Mouse (Mus musculus) frontal cortex, adult 2 months (tissue): Measurements from ENCODE around the gene Fam186a. TPM values are rescaled to one million over a fixed set of nuclear protein-coding genes. Genes with fewer than 3 reads are reported as not detected.
A peak's percentile ranks its signal among the peaks of the same experiment; 100 is the strongest.
"Not testable (repeated sequence)": the region's sequence is repeated elsewhere in the genome, so short reads cannot be mapped to it uniquely, and the experiment has no call there.

Experiments
- DNase-seq, 2 experiments: peaks; one replicate each; pipeline ENCODE4 v3.0.0; 2022; ENCODE audit warnings: low spot score in 1 of 2; ENCODE audit errors: extremely low spot score in 1 of 2
- polyA plus RNA-seq: library from polyadenylated mRNA; depleted of rRNA; stranded (reverse); fragments of >200 nt; gene quantifications from 2 replicates; pipeline ENCODE4 v1.2.3, GENCODE M21; 2012

Gene Fam186a
- polyA plus RNA-seq, 1 experiment, result 0.04 TPM

DNA sequence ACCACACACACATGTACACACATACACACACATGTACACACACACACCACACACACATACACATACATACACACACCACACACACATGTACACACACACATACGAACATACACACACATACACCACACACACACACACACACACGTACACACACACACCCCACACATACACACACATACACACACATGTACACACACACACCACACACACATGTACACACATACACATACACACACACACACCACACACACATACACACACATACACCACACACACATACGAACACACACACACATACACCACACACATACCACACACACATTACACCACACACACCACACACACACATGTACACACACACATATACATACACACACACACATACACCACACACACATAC is 30.2 kb downstream of the Fam186a start:
- no peak for DNase-seq

DNA sequence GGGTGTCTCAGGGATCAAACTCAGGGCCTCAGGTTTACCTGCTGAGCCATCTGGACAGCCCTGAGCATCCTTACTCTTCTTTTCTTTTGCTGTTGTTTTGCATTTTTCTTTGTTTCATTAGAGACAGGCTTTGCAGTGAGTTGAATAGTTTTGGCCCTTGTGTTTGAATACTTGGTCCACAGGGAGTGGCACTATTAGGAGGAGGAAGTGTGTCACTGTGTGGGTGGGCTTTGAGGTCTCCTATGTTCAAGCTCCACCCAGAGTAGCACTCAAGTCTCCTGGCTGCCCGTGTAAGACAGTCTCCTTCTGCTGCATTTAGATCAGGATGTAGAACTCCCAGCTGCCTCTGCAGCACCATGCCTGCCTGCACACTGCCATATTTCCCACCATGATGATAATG is 32.4 kb downstream of the Fam186a start:
- DNase-seq, result no peak

DNA sequence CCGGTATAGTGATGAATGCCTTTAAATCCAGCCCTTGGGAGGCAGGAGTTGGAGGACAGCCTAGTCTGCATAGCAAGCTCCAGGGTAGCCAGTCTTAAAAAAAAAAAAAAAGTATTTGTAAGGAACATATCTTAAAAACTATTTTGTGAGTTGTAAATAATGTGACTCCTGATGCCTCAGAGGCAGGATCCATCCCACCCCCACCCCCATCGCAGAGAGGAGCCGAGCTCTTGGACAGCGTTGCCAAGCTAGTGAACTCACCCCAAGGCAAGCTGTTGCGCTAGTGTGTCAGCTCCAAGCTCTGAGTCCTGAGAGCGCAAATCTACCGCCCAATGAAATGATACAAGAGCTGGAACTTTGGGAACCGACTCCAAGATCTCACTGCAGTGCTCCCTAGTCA is 35.6 kb downstream of the Fam186a start:
- DNase-seq, result no peak

DNA sequence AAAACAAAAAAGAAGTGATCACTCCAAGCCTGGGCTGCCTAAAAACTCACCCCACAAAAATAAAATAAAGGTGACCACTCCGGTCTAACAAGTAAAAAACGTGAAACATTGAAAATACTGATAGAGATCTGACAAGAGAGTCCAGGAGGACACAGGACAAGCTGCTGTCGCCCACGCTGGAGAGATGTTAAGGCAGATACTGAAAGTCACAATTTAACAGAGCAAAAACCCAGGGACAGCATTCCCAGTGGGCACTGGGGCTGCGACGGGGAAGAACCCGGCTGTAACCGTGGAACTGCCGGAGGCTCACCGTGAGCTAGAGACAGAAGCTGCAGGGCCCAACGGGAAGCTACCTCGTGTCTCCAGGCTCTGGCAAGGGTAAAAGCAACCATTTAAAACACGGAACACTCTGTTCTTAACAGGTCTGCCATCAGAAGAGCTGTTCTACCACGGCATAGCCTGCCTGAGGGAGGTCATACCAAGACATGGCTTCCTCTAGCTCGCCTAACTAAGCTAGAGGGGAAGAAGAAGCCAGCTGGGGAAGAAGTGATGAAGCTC is 47.2 kb downstream of the Fam186a start:
- DNase-seq, result no peak

DNA sequence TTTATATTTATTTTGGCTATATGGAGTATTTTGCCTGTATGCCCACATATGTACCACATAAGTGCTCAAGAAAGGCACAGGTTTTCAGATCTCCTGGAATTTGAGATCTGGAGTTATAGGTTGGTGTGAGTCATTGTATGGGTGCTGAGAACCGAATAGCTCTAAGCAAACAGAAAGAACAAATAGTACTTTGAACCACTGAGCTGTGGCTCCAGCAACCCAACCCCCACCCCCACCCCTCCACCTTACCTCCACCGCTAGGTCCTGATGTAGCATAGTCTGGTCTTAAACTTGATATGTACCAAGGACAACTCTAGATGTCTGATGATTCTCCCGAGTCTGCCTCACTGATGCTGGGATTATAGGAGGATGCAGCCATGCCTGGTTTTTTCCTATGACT is 49.6 kb downstream of the Fam186a start:
- DNase-seq, result no peak

DNA sequence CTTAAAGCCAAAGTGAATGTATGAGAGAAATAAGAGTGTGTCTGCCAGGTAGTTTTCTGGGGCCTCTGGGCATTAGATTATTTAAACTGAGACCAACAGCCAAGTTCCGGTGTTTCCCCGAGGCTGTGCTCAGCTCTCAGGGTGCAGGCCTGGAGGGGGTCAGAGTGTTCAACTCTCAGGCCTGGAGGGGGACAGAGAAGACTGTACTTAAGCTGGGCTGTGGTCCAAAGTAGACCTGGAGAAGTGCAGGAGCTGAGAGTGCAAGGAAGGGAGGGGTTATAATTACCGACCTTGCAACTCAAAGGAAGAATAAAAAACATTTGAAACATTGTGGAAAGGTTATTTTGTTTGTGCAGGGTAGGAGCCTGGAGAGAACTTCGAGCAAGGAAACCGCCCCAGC is 52.2 kb downstream of the Fam186a start:
- no peak for DNase-seq

DNA sequence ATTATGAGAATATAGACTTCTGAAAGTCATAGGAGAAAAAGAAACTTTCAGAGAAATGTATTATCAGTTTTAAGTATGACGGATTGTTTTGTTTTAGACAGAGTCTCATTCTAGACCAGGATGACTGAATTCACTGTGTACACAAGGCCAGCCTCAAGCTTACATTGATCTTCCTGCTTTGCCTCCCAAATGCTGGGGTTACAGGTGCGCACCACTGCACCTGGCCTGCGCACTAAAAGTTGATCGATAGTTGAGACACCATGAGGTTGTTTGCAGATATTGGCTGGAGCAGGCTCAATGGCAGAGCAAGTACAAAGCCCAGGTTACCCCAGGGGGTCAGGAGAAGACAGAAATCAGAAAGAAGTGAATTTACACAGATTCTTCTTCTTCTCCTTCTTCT is 55.1 kb downstream of the Fam186a start:
- DNase-seq, result no peak

DNA sequence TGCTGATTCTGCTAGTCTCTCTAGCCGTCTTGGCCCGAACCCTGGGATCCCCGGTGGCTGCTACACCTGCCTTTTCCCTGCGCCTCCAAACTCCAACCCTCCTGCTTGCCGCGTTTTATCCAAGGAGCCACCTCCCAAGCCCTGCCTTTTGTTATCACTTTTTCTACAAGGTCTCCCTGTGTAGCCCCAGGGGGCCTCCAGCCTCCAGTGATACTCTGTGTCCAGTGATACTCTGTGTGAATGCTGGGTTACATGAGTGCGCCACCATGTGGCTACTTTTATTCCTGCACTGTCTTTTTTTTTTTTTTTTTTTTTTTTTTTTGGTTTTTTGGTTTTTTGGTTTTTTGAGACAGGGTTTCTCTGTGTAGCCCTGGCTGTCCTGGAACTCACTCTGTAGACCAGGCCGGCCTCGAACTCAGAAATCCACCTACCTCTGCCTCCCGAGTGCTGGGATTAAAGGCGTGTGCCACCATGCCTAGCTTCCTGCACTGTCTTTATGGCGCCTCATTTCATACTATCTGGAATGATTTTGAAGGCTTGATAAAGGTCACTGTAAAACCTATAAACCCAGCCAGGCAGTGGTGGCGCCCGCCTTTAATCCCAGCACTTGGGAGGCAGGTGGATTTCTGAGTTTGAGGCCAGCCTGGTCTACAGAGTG is 57.4 kb downstream of the Fam186a start:
- not testable (repeated sequence) for DNase-seq

DNA sequence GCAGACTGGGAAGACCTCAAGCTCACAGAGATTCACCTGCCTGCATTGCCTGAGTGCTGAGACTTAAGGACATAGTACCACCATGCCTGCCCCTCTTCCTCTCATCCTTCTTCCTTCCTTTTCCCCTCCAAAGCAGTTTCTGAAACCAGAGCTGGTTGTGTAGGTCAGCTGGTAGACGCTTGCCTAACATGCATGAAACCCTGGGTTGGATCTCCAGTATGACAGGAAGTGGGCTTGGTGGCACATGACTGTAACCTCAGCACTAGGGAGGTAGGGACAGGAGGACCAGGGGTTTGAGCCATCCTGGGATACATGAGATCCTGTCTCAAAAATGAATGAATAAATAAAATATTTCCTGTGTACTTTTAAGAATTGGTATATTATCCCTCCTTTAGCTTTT is 59.3 kb downstream of the Fam186a start:
- no peak for DNase-seq

DNA sequence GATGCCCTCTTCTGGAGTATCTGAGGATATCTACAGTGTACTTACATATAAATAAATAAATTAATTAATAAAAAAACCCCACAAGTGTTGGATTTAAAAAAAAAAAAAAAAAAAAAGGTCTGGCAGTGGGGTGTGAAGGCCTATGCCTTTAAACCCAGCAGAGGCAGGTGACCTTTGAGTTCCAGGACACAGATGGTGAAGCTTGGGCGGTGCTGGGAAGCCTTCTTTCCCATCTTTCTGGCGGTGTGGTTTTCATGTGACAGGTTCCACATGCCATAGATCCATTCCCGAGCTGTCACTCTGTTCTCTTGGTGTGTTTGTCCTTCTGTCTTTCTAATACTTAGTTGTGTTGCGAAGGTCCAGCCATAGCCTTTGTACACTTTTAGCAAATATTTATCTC is 59.8 kb downstream of the Fam186a start:
- DNase-seq, result no peak

DNA sequence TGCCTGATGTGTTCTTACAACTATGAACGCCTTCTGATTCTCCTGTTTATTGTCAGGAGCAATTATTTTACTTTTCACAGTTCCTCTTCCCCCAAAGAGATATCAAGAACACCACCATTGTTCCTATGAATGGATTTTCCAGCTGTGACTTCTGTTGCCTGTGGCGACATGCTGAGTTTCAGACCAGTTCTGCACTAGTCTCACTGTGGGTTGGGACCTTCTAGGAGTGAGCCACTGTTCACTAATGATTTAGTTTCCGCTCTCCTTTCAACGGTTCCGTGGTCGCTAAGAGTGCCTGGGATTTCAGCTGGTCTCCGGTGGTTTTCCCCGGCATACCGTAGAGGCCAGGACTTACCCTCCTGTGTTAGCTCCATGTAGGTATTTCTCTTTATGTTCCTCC is 62.0 kb downstream of the Fam186a start:
- DNase-seq, result no peak

DNA sequence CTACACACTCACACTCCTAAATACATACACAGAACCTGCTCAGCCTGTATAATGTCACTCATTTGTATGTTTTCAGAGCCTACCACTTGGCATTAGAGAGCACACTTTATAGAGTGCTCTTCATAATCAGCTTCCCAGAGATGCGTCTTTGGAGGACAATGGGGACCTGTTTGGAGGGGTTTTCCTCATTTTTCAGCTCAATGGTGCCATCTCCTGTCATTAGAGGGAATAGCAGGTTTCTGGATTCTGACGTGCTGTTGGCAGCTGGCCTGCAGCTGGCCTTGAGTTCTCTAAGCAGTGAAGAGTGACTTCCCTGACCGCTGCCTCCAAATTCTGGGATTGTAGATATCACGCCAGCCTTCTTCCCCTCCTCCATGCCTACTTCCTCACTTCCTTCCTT is 62.5 kb downstream of the Fam186a start:
- DNase-seq, result peak; percentile 28 to 77

DNA sequence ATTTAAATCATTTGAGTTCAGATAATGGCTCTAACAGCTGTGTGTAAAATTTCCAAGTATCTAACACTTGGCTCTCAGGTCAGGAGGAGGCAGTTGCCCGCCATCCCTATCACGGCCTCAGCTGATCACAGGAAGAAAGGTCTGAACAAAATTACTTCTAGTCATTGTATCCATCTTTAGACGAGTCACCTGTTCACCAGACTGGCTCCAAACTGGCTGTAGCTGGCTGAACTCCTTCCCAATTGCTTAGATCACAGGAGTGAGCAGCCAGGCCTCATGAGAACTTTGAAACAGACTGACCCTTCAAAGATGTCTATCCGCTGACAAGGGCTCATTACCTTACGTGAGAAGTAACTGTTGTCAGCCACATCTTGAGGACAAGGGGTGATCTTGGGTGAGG is 63.6 kb downstream of the Fam186a start:
- no peak for DNase-seq

DNA sequence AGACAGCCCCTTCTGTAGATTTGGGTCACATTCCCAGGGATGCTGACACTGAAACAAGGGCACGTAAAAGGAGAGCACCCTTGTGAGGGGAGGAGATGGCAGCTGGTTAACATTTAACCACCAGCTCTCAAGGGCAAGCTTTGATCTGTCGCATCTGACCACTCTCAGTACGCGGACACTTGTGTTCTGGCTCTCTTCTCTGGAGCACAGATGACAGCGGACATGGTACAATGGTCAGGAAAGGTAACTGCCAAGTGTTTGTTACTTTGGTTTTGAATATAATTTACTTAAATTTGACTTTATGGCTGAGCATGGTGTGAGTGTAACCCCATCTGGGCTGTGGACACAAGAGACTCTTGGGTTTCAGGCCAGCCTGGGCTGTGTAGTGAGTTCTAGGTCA is 64.1 kb downstream of the Fam186a start:
- DNase-seq, result no peak

DNA sequence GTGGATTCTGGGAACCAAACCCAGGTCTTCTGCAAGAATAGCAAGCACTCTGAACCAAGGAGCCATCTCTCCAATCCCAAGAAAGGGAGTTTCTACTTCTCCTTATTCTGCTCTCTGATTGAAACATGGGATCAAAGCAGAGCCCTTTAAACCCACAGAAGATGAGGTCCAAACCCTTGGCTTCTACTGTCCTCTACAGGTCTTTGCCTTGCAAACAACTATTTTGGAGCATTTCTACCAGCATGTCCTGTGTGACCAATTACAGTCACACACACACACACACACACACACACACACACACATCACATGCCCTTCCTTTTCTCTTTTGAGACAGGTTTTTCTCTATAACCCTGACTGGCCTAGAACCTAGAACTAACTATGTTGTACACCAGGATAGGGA is 70.2 kb downstream of the Fam186a start:
- no peak for DNase-seq

DNA sequence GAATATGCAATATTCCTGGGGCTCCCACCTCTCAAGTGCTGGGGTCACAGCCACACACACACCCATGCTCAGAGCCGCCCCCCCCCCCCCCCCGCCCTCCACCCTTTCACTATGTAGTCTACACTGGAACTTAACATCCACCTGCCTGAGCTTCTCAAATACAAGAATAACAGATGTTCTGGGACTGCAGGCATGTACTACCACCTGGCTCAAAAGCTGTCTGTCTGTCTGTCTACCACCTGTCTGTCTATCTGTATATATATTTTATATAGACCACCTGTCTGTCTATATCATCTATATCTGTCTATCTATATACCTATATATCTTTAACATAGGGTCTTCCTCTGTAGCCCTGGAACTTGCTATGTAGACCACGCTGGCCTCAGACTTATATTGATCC is 75.5 kb downstream of the Fam186a start:
- DNase-seq, result no peak

DNA sequence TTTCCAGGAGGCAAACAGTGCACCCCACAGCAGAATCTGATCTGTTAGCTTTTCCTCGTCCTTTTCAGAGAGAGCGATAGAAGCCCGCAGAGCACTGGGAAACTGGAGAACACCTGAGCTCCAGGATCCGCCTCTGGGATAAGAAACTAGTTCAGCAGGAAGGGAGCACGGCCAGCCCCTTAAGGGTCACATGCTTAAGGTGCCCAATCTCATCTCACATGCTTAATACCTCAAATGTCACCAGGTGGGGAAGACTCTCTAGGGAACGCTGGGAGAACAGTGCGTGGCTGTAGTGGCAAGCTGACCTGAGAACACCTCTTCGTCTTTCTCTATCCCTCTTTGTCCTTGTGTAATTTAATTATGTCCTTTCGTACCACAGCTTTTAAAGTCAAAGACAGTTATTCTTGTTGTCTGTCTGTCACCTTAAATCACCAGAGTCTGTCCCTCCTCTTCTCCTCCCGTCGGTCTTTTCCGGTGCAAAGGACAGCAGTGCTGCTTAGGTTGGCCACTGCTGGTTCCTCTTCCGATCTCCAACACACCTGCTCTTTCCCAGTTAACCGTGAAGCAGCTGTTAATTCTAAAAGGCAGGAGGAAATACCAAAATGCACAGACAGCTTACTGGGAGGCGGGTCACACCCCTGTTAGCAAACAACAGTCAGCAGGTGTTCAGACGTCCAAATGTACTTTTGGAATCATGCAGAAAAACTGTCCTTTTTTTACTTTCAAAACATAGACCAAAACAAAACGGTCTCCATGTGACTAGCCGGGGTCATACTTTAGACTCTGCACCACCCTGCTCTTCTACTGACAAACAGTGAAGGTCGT is 76.2 kb downstream of the Fam186a start:
- DNase-seq, result no peak

DNA sequence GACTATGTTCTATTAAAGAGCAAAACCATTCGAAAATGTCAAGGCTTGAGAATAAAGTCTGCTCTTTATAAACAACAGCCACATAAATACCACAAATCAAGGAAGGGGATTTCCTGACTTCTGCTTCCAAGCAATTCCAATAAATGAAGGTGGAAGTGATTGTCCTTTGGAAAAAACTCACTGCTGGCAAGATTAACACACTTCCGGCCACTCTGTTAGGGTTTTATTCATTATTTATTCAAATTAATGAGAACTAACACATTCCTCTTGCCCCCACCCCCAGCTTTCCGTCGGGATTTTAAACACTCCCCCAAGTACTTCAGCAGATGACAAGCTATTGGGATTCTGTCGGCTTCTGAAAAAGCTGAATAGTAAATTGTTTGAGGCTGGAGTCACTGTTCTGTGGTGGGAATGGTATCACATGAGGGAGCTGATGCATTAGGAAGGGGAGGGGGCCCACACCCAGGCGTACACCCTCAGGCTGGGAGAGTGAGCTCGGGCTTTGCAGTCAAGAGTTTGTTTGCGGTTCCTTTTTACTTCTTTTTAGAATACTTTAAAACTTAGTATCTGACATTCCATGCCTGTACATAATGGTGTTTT is 77.5 kb downstream of the Fam186a start:
- DNase-seq, result no peak

DNA sequence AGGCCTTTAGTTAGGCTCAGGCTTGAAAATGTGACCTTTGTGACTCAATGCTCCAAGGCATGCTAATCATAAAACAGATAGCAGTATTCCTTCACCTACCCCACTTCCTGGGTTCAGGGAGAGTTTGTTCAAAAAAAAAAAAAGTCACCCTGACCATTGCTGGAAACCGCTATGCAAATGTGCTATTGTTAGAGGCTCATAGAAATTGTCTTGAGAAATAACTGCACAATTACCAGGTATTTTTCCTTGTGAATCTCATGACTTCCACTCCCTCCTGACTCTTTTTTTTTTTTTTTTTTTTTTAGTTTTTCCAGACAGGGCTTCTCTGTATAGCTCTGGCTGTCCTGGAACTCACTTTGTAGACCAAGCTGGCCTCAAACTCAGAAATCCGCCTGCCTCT is 79.7 kb downstream of the Fam186a start:
- not testable (repeated sequence) for DNase-seq

DNA sequence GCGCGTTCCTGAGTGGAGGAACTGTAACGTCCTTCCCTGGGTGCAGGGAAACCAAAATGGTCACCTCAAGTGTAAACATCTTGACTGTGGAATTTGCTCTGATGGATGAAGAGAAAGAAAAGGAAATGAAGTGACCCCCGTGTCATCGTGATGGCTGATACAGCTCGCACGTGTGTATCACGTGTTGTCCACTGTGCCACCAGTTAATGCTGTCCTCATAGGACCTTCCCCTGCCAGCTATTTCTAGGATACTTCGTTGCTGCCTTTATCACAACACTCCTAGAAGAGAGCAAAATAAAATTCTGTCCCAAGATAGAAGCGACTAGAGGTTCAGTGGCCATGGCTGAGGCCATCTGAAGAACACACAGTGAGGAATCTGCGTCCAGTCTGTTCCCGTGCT is 82.8 kb downstream of the Fam186a start:
- DNase-seq, result no peak

DNA sequence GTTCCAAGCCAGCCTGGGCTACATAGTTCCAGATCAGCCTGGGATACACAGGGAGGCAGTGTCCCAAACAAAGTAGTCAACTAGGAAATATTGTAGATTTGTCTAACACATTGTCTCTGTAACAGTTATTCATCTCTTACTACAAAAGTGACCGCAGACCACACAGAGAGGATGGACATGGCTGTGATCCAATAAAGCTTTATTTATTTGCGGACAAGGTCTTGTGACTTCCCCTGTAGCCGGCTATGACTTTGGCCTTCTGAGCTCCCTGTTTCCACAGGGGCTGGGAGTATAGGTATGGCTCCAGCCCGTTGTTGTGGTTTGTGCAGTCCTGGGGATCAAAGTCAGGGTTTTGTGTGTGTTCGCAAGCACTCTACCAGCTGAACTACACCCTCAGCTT is 88.3 kb downstream of the Fam186a start:
- DNase-seq, result no peak
